Mouse (Mus musculus) embryonic fibroblast, embryonic 13.5 days (primary cell): ENCODE data around the gene Ppp3ca.

Experiments used
- CTCF ChIP-seq: IDR thresholded peaks from 2 replicates; pipeline ENCODE4 v1.5.1; 2011; ENCODE audit warnings: mild to moderate bottlenecking, control low read depth, low read length, moderate library complexity, borderline replicate concordance; ENCODE audit not compliant: insufficient read depth
- POLR2A ChIP-seq: IDR thresholded peaks from 2 replicates; pipeline ENCODE4 v1.6.1; 2011; ENCODE audit warnings: low read depth, mild to moderate bottlenecking, control low read depth, low read length, moderate library complexity

GRCm38 (mm10) chr3:136780321-136780720 lies 110.4 kb downstream of the Ppp3ca start:
- no peak for TF ChIP-seq CTCF
- no peak for TF ChIP-seq POLR2A
